Mouse (Mus musculus) bone marrow, adult 2 months (tissue): ENCODE data around the gene Gm29609. TPM values are rescaled to one million over a fixed set of nuclear protein-coding genes. Genes with fewer than 3 reads are reported as not detected.
"Not testable (repeated sequence)": the region's sequence is repeated elsewhere in the genome, so short reads cannot be mapped to it uniquely, and the experiment has no call there.

Source experiments
- H3K27ac ChIP-seq: fragments of 200-500 bp; 2 replicates; pipeline ENCODE4 v1.5.1; 2012; ENCODE audit warnings: low read depth, mild to moderate bottlenecking, control low read depth, inconsistent platforms, low read length; ENCODE audit not compliant: control insufficient read depth, poor library complexity, insufficient read depth
- H3K4me1 ChIP-seq: fragments of 200-500 bp; 2 replicates; pipeline ENCODE4 v1.6.1; 2011; ENCODE audit warnings: low read length; ENCODE audit not compliant: control insufficient read depth, insufficient read depth
- H3K4me3 ChIP-seq: fragments of 200-500 bp; replicated peaks from 2 replicates; pipeline ENCODE3; 2011; ENCODE audit warnings: mild to moderate bottlenecking, low read depth, low read length, control low read depth; ENCODE audit not compliant: control insufficient read depth
- CTCF ChIP-seq: fragments of 200-500 bp; IDR thresholded peaks from 2 replicates; pipeline ENCODE4 v1.5.1; 2011; ENCODE audit warnings: low read length, control low read depth; ENCODE audit not compliant: control insufficient read depth, insufficient read depth
- POLR2A ChIP-seq: fragments of 200-500 bp; IDR thresholded peaks from 2 replicates; pipeline ENCODE4 v1.6.1; 2011; ENCODE audit warnings: low read depth, mild to moderate bottlenecking, control low read depth, low read length, borderline replicate concordance; ENCODE audit not compliant: control insufficient read depth
- WGBS: fragments of 180-500 bp; shearing (Covaris S2); methylation state at CpG from one replicate; pipeline ENCODE4 v1.1.7; 2018; 5-methylcytosine and 5-hydroxymethylcytosine counted together
- polyA plus RNA-seq: library from polyadenylated mRNA; stranded (reverse); fragments of >200 nt; gene quantifications from 2 replicates; pipeline ENCODE4 v1.2.4, GENCODE M21; 2011; ENCODE audit warnings: low replicate concordance; ENCODE audit not compliant: missing spikeins, insufficient read depth, insufficient read length

Gene Gm29609
- polyA plus RNA-seq, 1 experiment: not detected

DNA sequence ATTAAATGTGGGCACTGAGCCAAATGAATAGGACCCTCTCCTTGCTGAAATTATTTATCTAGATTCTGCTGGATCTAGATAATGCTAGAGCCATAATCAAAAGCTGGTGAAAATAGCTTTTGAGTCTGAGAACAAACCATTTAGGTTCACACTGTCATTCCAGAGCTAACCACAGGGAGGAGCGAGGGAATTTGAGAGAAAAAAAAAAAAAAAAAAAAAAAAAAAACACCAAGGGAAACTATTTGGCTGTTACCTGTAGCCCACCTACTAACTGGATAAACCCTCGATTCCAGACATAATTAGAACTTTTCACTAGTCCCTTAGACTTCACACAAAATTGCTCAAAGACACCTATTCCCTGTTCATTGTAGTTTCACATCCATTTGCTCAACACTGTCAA, 39.4 kb upstream of the Gm29609 start:
- 6% methylated on average over 2 of the region's 2 CpGs for WGBS
- TF ChIP-seq POLR2A (no peak), CTCF (no peak)
- H3K4me1 ChIP-seq: peaks cover 1% of the 10 kb centered on the region; the same call in 1 of the 2 replicates
- H3K4me3 ChIP-seq: no peak overlapping the region
- no peak overlapping the region for H3K27ac ChIP-seq

DNA sequence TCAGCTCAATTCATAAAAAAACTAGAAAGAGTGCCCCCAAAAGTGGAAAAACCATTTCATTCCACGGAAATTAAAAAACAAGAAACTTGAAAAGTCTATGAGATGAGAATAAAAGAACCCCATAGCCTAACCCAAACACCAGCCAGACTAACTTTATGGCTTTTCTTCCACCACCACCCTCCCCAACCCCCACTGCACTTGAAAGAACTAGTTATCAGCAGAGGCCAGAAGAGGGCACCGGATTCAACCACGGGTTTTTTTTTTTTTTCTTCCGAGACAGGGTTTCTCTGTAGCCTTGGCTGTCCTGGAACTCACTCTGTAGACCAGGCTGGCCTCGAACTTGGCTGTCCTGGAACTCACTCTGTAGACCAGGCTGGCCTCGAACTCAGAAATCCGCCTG, 38.6 kb upstream of the Gm29609 start:
- peak overlapping the region; percentile 17 for H3K4me3 ChIP-seq
- no peak overlapping the region for H3K27ac ChIP-seq

DNA sequence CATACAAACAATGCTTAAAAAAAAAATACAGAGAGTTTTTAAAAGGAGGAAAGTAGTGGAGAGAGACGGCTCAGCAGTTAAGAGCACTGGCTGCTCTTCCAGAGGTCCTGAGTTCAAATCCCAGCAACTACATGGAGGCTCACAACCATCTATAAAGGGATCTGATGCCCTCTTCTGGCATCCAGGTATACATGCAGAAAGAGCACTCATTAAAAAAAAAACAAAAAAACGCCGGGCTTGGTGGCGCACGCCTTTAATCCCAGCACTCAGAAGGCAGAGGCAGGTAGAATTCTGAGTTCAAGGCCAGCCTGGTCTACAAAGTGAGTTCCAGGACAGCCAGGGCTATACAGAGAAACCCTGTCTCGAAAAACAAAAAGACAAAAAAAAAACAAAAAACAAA, 36.8 kb upstream of the Gm29609 start:
- not testable (repeated sequence) for H3K27ac ChIP-seq, H3K4me3 ChIP-seq, H3K4me1 ChIP-seq
- 74% methylated on average over 6 of the region's 6 CpGs for WGBS

More for the DNA sequence above, 38.6 kb upstream of the Gm29609 start:
- TF ChIP-seq CTCF: no peak
- TF ChIP-seq POLR2A: no peak
- H3K4me1 ChIP-seq: peaks cover 1% of the 10 kb centered on the region; the same call in 1 of the 2 replicates
- 27% methylated on average over 7 of the region's 7 CpGs for WGBS

GRCm38 (mm10) chr5:31204421-31204820, 24.7 kb upstream of the Gm29609 start:
- no peak overlapping the region for H3K4me3 ChIP-seq
- 90% methylated on average over 6 of the region's 6 CpGs for WGBS
- TF ChIP-seq CTCF (no peak), POLR2A (no peak)
- H3K27ac ChIP-seq: no peak overlapping the region
- H3K4me1 ChIP-seq: no peaks in the 10 kb centered on the region

- Histone ChIP-seq H3K4me1 (no peaks in the 10 kb centered on the region), H3K4me3 (no peak overlapping the region), H3K27ac (no peak overlapping the region)
- 94% methylated on average over 2 of the region's 2 CpGs for WGBS
- TF ChIP-seq CTCF (no peak), POLR2A (no peak)
Measured at GRCm38 (mm10) chr5:31203866-31204265, 24.2 kb upstream of the Gm29609 start.

DNA sequence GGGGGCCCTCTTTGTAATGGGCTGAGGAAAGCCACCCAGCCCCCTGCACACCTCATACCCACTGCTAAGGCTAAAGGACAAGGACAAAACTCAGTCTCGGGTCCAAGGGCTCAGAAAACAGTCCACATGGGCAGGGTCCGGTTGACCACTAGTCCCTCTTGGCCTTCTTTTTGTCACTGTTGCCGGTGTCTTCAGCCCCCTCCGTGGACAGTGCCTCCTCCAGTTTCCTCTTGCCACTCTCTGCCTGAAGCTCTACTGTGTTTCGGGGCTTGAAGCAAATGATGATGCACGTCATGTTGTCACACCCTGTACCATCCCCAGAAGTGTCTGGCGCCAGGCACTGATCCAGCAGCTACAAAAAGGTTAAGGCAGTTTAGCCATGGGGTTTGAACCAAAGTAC, 23.2 kb upstream of the Gm29609 start:
- Histone ChIP-seq H3K4me1 (no peaks in the 10 kb centered on the region), H3K4me3 (no peak overlapping the region), H3K27ac (no peak overlapping the region)
- no peak for TF ChIP-seq POLR2A
- TF ChIP-seq CTCF: no peak
- WGBS: 86% methylated on average over 7 of the region's 7 CpGs

DNA sequence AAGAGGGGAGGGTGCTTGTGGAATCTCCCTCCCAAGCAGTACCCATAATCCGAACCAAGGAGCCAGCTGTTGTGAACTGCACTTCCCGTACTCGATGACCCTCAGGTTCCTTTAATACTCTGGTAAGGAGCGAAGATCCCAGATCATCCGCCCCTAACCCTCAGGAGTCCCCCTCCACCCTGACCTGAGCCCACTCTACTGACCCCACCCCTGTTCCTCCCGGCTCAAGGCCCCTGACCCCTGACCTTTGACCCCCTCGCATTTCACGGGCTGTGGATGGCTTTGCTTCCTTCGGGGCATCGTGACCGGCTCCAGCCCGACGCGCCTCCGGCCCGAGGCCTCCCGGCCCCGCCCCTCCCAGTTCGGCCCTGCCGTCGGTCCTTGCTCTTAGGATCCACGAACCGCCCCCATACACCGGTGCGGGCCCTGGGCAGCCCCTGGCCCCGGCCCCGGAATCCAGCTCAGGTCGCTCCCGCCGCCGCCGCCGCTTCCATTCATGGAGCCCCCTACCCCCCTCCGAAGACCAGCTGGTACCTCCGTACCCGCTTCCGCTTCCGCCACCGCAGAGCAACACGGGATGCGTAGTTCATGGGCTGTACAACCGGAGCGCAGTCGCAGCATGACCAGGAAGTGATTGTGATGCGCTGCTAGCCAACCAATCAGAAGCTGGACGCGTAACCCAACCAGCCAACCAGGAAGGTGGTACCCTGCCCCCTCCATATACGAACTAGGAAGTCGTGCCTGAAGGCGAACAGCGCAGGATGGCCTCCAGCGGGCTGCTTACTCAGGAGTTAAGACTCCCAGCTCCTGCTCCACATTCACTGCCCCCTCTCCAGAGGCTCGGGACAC, 22.3 kb upstream of the Gm29609 start, which contains the start of gene Zfp513:
Zfp513 (minus strand) TSS at position 562 of the 849 bp plus-strand sequence.
- H3K27ac ChIP-seq: peak within 1 kb of the TSS; percentile 73
- H3K4me1 ChIP-seq: no peaks in the 10 kb centered on the region
- WGBS: under 1% methylated on average over 53 of the region's 53 CpGs
- H3K4me3 ChIP-seq: peak within 1 kb of the TSS; percentile 72
- TF ChIP-seq POLR2A: peak; percentile 82
- no peak for TF ChIP-seq CTCF

DNA sequence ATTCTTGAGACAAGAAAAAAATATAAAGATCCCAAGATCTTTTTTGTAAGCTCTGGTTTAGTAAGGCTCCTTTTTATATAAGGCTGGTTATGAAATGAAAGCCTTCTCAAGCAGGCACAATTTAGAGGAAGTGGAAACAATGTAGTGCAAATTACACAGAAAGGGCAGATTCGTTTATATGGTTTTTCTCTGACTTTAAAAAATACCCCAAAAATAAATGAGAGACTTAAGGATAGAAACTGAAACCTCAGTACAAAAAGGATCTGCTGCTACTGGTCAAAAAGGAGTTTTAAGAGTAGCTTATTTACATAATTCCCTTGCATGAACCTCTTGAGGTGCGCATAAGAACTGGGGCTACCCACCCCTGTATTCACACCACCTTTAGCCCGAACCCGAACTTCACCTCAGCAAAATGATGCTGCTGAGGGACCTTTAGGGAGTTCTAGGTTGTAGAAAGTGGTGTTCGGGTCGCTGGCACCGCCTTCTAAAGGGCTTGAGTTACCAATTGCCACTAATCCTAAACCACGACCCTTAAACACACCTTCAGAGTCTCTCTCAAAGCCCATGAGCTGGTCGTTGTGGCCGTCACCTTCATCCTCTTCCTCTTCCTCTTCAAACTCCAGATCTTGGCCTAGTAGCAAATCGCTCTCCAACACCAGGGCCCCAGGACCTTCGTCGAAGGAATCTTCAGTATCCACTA, 21.5 kb upstream of the Gm29609 start:
- TF ChIP-seq POLR2A (no peak), CTCF (no peak)
- WGBS: 7% methylated on average over 13 of the region's 13 CpGs
- Histone ChIP-seq H3K4me1 (no peaks in the 10 kb centered on the region), H3K4me3 (peak overlapping the region; percentile 72), H3K27ac (peak overlapping the region; percentile 56)

- no peak overlapping the region for H3K27ac ChIP-seq
- 90% methylated on average over 27 of the region's 27 CpGs for WGBS
- no peaks in the 10 kb centered on the region for H3K4me1 ChIP-seq
- H3K4me3 ChIP-seq: no peak overlapping the region
- TF ChIP-seq POLR2A: peak; percentile 54; the same call in 1 of the 2 replicates
- TF ChIP-seq CTCF: no peak
Measured at GRCm38 (mm10) chr5:31200327-31200768, 20.6 kb upstream of the Gm29609 start.
